Mouse (Mus musculus) common myeloid progenitor, adult 5-6 weeks (primary cell): ENCODE measurements around the gene Dynlt1b. TPM values are rescaled to one million over a fixed set of nuclear protein-coding genes. Genes with fewer than 3 reads are reported as not detected.
"Not testable (repeated sequence)": the region's sequence is repeated elsewhere in the genome, so short reads cannot be mapped to it uniquely, and the experiment has no call there.

Experiments used
- ATAC-seq: replicated peaks from 2 replicates; pipeline ENCODE4 v1.8.0; 2016; ENCODE audit warnings: low read depth, mild to moderate bottlenecking, moderate TSS enrichment, inconsistent platforms; ENCODE audit not compliant: poor library complexity, severe bottlenecking
- total RNA-seq: library from RNA; stranded (forward); fragments of 200-1000, 187-1606 nt; gene quantifications from 2 replicates; pipeline ENCODE4 v1.2.3, GENCODE M21; 2017

Dynlt1b gene
- total RNA-seq, 1 experiment from 2014 or later, result 95.3 TPM

DNA sequence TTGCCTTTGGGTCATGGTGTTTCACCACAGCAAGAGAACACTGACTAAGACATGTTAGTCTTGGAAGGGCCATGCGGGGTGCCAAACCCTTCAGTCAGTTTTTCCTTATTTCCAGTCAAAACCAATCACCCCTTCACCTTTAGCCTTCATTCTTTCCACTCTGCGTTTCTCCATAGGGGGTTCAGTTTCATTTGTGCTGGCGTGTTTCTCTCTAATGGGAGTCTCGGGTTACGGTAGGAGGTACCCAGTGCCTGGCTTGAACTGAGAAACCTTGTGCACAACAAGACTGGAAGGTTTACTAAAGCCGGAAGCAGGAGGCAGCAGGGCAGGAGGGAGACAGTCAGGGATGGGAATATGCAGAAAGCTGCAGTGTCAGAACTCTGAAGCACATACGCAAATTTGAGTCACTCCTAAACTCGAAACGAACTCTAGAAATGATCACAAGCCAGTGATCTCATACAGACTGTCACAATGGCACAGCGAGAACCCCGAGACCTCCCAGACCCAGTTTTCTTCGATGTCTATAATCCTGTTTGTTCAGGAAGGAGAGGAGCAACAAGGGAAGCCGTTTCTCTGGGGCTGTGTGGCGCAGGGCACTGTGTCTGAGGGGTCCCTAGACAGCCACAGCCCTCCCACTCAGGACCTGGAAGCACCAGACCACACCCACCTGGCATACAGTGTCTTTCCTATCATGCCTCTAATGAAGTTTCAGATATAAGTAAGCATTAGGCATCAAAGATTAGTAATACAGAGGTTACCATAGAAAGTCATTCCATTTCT is 8.2 kb upstream of the Dynlt1b start:
- not testable (repeated sequence) for ATAC-seq

DNA sequence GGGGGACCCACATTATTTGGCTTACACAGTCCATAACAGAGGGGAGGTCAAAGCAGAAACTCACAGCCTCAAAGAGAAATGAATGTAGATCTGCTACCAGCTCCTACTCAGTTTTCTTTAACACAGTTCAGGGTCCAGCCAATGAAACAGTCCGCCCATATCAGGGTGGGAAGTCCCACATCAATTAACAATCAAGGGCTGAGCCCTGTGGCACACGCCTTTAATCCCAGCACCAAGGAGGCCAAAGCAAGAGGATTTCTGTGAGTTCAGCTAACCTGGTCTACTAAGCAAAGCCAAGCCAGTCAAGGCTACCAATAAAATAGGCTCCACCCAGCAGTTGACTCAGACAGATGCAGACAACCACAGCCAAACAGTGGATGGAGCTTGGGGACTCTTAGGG is 7.5 kb upstream of the Dynlt1b start:
- ATAC-seq, result not testable (repeated sequence)

DNA sequence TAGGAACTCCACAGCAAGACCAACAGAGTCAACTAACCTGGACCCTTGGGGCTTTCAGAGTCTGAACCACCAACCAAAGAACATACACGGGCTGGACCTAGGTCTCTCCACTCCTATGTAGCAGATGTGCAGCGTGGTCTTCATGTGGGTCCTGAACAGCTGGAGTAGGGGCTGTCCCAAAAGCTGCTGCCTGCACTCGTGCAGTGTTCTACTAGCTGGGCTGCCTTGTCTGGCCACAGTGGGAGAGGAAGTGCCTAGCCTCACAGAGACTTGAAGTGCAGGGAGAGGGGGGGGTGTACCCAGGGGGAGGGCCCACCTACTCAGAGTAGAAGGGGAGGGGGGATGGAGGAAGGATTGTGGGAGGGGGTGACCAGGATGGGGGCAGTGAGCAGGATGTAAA is 7.1 kb upstream of the Dynlt1b start:
- ATAC-seq, result not testable (repeated sequence)

DNA sequence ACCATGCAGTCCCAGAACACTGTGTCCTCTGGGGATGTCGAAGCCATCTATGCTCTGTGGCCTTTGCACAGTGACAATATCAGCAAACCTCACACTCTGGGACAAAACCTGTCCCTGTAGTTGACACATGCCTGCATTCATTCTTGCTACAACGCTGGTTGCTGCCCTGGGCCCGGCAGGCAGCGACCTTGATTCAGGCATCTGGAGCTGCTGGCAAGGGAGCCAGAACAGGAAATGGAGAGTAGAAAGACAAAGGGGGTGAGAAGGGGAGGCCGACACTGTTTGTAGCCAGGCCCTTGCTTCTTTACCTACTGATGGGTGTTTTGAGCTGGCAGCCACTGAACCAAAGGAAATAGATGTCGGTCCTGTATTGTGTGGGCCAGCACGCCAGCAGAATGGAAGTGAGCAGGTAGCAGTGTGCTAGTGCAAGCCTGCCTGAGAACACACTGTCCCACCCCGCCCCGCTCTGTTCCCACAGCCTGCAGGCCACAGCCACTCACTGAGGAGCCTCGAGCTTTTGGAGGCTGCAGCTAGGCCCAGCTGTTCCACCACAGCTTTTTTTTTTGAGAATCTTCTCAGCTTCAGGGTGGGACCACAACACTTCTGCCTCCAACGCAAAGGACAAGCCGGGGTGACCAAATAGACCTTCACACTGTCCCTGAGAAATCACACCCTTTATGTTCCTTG is 5.5 kb upstream of the Dynlt1b start:
- ATAC-seq, result not testable (repeated sequence)

DNA sequence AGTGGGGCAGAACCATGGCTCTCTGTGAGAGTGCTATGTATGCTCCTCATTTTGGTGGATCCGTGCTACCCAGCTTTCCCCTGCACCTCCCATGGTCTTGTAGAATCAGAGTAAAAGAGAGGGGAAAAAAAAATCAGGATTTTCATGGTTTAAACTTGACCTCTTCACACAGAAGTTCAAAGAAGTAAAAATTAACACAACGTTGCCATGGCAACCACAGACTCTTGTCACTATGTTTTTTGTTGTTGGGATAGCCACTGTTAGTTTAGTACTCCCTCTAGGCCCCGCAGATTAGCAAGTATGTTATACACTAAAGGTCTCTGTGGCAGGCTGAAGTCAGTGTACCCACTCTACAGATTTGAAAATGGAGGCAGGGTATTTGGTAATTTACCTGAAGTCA is 4.6 kb upstream of the Dynlt1b start:
- ATAC-seq, result not testable (repeated sequence)

DNA sequence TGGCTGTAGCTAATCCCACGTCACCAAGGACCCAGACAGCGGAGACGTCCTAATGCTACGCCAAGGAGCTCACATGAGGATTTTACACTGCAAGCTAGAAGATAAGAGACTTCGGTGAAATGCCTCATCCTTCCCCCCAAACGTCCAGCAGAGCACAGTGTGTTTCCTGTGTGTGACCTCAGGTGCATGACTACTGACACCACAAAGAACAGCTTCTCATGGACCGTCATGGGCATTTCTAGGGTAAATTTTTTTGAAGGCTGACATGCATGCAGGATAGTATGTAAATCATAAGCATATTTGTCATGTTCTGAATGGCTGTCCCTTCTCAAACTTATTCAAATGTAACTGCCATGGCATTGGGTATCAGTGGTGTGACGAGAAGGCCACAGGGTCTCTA is 3.0 kb upstream of the Dynlt1b start:
- ATAC-seq, result not testable (repeated sequence)

DNA sequence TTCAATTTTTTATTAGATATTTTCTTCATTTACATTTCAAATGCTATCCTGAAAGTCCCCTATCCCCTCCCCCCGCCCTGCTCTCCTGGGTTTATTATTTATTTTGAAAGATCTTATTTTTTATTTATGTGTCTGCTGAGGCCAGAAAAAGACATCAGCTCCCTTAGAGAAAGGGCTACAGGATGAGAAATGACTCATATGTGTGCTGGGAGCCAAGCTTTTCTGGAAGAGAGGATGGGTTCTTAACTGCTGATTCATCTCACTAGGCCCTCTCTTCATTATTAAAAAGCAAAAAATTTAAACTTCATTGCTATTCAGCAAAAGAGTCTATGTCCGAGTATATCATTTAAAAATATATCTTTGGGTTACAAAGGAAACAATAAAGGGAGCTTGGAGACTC is 986 bp upstream of the Dynlt1b start:
- ATAC-seq, result not testable (repeated sequence)

DNA sequence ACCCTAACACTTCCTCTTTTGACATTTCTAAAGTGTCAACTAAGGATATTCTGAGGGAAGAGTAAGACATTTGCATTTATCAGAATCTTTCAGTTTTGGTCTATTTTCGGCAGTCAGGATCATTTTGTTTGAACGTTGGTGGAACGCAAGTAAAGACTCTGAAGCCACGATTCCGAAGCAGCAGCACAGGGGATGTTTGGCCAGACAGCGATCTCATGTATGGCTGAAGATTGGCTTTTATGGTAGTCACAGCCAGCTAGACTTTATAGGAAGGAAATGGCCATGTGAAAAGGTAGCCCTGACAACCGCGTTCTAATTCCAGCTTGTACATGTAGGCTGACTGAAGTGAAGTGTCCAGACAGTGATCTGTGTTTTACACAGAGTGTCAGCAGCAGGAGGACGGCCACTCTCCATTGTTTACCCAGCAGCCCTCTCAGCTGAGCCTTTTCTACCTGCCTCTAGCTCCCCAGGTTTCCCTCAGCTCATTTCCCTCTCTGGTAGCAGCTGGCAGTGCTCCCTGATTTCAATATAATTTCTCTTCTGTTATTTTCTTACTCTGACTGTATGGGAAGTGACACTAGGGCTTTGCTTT is 594 bp downstream of the Dynlt1b start:
- peak; percentile 20; the same call in 1 of the 2 replicates for ATAC-seq

DNA sequence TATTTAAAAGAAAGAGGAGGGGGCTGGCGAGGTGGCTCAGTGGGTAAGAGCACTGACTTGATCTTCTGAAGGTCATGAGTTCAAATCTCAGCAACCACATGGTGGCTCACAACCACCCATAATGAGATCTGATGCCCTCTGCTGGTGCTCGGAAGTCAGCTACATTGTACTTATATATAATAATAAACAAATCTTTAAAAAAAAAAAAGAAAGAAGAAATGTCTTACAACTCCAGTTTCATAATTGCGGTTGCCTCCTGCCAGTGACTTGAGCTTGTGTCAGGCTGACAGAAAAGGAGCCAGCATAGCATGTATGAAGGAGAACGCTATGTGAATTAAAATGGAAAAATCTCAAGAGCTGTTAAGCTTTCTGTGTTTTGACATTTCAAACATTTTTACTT is 2.5 kb downstream of the Dynlt1b start:
- ATAC-seq, result not testable (repeated sequence)

DNA sequence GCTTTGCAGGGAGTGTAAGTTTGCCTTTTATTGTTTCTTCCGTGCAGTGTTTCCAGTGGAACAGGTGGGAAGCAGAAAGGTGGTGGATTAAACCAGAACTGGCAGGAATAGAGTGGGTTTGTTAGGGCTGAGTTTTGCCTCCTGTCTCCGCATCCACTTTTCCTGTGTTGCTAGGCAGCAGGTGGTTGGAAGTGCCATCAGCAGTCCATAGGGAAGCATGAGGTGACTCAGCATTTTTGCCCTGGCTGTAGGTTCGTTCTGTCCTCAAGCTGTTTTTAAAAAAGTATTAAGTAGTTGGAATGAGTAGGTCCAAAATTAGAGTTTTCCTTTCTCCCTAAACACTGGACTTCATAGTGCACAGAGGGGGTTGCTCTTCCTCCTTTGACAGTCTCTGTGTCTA is 3.8 kb downstream of the Dynlt1b start:
- not testable (repeated sequence) for ATAC-seq

DNA sequence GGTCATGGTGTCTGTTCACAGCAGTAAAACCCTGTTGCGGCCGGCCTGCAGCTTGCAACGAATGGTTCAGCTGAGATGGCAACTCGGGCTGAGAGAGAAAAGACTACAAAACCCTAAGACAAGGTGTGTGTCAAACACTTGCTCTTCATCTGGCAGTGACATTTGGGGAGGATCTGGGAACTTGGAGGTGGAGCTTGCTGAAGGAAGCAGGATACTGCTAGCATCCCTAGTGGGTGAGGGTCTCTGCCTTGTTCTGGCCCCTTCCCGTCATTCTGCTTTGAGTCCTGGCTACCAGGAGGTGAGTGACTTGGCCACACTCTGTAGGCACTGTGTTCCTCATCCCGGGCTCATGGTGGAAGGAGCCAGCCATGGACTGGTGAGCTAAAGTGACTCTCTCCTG is 8.2 kb downstream of the Dynlt1b start:
- not testable (repeated sequence) for ATAC-seq

DNA sequence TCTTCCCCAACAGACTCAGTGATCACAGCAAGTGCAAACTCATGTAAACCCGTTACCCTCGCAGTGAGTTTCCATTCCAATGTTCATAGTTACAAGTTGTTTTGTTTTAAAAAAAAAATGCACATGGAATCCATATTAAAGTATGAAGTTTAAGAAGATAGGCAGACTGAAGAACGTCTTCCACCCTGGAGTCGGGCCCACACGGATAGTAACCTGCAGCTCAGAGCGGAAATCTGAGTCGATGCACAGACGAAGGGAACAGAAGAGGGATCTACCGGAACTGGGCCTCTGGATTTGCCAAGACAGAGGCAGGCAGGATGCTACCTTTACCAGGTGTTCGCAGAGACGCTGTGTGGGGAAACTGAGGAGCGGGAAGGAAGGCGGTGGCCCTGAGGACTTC is 10.0 kb downstream of the Dynlt1b start:
- not testable (repeated sequence) for ATAC-seq

DNA sequence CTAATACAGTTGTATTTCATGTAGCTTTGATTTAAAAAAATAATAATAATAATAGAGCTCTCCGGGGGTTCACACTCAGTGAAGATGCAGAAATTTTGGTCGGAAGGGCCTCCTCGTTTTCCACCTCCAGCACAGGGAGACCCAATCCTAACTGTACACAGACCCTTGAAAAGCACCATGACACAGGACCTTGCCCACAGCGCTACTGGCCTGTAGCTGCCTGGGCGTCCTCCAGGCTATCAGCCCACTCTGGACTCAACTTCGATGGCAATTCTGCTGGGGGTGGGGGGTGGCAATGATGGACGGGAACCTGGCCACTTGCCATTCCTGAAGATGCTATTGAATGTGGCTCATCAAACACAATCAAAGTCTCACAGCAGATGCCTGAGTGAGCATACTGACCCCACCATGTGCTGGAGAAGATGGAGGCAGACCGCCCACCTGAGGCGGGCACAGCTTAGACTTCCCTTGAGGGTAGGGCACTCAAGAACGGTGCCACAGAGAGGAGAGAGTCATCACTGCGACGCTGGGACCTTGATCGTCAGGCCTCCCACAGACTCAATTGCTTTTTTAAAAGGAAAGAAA is 10.7 kb downstream of the Dynlt1b start:
- ATAC-seq, result not testable (repeated sequence)

DNA sequence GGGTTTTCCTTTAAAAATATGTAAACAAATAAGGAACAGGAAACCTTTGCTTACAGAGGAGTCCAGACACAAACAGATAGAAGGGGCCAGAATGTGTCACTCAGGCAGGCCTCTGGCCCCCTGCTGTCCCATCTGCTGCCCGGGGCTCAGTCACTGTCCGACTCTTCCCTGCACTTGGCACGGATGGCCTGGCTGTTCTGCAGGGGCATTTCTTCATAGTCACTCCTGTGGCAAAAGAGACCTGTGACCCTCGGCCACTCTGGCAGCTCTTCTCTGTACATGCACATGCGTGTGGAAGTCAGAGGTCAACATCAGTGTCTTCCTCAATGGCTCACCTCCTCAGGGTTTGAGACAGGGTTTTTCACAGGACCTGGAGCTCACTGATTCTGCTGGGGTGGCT is 11.3 kb downstream of the Dynlt1b start:
- ATAC-seq, result not testable (repeated sequence)

DNA sequence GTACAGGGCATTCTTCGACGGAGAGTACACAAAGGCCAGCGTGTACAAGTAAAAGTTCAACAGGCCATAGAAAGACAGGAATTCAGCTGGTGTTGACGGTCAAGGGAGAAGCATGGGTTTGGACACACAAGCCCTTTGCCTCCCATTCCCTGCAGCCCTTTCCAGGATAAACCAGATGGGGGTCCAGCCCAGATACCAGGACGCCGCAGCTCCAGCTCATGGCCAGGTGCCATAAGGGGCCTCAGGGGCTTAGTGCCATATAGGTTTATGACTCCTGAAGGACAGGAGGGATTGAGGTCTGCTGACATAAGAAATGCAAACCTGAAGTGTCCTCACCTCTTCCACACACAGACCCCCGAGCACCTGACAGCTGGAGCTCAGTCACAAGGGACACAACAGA is 12.6 kb downstream of the Dynlt1b start:
- ATAC-seq, result not testable (repeated sequence)

DNA sequence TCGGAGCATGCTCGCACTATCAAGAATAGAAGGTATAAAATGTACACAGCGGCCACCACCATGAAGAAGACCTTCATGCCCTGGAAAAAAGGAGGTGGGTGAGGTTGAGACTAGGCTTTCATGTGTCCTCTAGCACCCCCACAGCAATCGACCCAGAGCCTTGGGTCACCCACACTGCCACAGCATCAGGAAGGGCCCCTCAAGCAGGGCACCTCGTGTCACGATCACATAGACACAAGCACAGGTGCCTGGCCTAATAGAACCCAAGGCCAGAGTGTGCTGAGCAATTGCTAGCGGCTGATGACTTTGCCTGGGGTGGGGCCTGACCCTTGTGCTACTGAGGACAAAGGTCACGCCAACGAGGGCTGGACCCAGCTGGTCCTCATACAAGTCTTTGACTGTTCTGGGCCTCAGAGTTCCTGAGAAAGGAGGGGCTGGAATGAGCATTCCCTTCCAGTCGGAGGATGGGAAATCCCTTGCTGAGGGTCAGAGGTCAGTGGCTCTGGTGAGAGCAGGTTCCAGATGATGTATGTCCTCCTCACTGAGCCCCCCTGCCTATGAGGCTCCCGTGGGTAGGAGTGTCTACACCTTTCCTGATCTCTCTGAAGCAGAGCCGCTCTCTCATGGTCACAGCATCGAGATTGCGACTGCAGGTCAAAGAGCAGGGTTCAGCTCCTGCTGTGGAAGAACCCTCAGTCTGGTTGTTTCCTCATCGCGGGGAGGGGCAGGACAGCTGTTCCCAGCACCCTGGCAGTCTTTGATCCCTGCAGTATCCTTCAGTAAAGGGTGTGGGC is 16.1 kb downstream of the Dynlt1b start:
- ATAC-seq, result not testable (repeated sequence)

DNA sequence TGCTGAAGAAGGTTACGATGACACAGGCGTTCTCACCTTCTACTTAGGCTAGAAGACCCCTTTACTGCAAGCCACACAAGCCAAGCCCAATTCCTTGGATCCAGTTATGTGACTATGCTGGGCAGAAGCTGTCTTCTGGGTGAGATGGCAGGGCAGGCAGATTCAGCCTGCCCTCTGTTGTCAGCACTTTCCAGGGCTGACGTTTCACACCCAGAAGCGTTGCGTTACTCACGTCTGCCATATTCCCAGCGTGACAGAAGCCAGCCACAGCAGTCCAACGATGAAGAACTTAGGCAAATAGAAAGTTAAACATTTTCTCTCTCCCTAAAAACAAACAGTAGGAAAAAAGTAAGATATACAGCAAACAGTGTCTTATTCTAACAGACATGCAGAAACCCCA is 18.4 kb downstream of the Dynlt1b start:
- ATAC-seq, result not testable (repeated sequence)

DNA sequence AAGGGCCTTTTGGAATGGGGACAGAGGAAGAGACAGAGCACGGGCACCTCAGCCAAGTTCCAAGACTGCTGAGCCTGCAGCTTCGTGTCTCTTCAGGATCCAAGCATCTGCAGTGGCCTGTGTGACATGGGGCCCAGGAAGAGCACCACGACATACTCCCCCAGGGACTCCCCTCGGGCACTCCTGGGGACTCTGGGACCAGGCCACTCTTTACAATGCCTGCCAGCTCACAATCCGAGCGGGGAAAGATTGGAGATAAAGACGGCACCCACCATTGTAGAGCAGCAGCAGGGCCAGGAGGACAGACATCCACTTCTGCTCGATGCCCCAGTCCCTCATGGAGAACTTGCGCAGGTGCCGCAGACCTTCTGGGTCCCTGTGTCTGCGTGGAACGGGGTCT is 19.3 kb downstream of the Dynlt1b start:
- not testable (repeated sequence) for ATAC-seq

DNA sequence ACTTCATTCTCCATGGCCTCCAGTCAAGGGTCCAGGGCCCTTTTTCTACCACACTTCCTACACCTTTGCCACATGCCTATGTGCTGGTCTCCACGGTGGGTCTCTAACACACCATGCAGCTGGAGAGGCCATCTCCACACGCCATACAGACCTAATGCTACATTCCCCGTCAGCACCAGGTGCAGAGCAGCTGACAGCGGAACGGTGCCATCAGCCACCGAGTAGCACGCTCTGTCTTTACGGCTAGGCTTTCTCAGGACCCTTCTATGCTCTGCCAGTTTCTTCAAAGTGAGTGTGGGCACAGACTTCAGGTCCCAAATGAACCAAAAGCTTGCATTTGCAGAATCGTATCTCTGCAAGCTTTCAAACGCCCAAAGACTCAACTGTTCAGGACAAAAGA is 21.3 kb downstream of the Dynlt1b start:
- ATAC-seq, result not testable (repeated sequence)

DNA sequence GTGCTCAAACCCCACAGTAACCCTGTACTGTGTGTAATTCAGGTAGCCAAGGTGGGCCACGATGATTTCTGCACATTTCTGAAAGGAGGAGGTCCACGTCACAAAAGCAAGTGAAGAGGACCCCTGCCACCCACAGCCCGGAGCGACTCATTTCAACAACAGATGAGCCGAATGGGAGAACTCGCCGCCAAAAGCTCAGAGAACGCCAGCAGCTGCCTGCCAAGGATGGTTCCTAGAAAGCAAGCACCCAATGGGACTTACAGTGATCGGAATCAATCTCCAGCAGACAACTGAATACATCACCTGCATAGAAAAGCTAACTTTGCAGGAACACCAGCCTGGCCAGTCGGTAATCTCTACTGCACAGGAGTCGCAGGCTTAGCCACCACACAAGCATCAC is 22.8 kb downstream of the Dynlt1b start:
- ATAC-seq, result not testable (repeated sequence)
